Mouse (Mus musculus) CD4-positive, CD25-positive, alpha-beta regulatory T cell, adult 4 months (primary cell): ENCODE results near the gene Grip1. TPM values are rescaled to one million over a fixed set of nuclear protein-coding genes. Genes with fewer than 3 reads are reported as not detected.

Experiments
- ATAC-seq: one replicate; pipeline ENCODE4 v1.8.0; 2017
- polyA plus RNA-seq, 2 experiments: library from polyadenylated mRNA; unstranded; fragments of 100-300 nt; shearing (Covaris generic); gene quantifications; one replicate each; pipeline ENCODE4 v1.2.1; 2017

The Grip1 gene
- polyA plus RNA-seq, 2 experiments from 2014 or later = not detected

DNA sequence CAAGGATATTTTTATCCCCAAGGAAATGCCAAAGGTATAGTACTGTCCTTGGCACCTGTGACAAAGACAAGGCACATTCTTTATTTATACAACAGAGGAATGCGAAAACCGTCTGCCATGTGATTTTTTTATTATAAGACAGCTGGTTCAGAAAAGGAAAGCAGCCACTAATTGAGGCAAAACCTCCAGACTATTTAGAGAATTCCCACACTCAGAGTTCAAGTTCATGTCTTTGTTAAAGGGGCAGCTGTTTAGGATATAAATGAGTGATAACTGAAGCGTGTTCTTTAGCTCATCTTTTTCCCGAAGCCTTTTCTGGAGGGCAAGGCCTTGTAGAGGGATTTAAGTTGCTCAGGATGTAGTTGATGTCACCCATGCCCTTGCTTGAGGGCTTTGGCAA, 126.4 kb downstream of the Grip1 start:
- no peak for ATAC-seq

- no peak for ATAC-seq
These were observed 131.0 kb downstream of the Grip1 start for GRCm38 (mm10) chr10:119584666-119585065.

DNA sequence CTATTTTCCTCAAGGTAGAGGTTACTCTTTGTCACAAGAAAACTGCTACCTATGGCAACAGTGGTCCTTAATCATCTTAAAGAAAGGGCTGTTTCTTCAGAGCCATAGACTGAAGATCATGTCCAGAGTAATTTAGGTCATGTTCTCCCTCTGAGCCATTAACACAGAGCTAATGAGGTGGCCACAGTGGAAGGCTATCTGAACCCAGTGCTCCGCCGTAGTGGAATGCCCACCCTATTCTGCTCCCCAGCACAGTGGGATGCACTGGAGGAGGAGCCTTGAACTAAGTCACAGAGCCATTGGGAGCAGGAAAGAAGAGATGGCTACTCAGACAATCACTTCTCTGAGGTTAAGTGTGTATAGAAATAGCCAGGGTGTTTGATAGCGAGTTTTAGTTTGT, 133.3 kb downstream of the Grip1 start:
- ATAC-seq = no peak

- no peak for ATAC-seq
These were observed 143.2 kb downstream of the Grip1 start for GRCm38 (mm10) chr10:119596822-119597221.

DNA sequence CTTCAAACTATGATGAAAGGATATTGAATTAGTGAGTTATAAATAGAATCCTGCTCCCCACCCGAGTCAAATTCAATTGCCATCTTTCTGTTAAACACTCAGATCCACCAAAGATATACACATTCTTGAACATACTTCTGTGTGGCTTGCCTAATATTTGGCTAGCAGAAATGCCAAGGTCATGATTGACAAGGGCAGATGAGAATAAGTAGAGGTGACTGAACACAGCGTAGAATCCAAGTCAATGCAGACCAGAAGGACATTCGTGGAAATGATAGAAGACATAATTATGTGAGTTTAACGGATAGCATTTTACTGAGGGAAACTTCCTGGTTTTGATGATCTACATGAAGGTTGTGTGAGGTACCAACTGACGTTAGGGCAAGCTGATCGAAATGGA, 153.9 kb downstream of the Grip1 start:
- ATAC-seq = no peak

DNA sequence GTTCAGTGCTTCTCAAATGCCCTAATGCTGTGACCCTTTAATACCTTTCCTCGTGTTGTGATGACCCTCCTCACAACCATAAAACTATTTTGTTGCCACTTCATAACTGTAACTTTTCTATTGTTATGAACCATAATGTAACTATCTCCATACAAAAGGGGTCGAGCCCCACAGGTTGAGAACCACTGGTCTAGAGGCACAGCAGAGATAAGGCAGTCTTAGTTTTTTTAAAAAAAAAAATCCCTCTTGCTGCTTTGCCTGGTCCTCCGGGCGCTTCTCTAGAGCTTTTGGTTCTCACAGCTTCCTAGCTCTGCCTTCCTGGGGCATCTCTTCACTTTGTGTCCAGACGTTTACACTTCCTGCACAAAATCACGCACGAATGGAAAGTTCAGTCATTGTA, 155.4 kb downstream of the Grip1 start:
- no peak for ATAC-seq

- ATAC-seq = no peak
These were observed 156.8 kb downstream of the Grip1 start for GRCm38 (mm10) chr10:119610279-119610895.

DNA sequence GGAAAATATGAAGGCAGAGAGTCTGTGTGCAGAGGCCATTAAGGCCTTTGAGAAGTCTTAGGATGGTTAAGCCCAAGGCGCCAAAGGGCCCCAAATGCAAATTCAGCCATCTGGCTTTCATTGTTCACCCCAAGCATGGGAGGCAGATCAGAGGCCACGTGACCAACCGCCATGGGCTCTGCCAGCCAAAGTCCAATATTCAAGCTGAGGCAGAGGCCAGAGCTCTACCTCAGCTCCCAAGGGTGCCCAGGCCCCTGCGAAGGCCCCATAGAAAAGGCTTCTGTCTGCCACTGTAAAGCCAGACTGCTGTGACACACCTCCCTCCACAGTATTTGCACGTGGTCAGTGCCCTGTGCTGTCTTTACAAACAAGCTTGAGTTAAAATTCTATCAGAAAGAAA, 158.4 kb downstream of the Grip1 start:
- no peak for ATAC-seq

- ATAC-seq = no peak
These were observed 161.1 kb downstream of the Grip1 start for GRCm38 (mm10) chr10:119614726-119615125.

DNA sequence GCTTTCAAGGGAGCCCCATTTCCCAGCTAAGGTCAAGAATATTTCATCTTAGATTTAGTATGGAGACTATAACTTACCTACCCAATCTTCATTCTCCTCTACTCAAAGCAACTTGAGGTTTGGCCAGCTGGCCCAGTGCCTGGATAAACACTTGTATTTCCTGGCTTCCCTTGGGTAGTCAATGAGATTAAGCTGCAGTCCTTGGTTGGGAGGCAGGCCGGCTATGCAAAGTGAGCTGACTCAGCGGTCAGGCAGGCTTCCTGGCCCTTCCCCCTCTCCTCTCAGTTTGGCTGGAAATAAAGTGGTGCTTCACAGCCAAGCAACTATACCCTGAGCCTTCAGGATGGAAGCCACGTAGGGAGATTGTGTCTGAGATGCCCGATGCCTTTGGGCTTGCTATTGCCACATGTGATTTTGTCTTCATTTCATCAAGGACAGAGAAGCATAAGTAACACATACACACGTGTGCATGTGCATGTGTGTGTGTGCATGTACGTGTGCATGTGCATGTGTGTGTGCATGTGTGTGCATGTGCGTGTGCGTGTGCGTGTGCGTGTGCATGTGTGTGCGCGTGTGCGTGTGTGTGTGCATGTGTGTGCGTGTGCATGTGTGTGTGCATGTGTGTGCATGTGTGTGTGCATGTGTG, 161.7 kb downstream of the Grip1 start:
- ATAC-seq = no peak

DNA sequence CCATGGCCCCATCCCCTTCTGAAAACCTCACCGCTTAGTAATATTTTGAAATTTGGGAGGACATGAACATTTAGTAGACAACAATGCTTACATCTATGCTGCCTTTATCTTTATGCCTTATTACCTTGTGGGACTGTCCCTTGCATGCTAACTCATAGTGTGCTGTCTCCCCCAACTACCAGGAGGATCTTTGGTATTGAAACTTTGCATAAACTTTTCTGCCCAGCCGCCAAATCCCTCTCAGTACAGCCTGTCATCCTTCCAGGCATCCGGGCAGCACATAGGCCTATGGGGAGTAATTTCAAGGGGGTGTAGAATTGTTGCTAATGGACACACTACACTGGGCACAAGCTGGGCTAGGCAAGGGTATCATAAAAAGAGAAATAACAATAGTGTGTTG, 162.4 kb downstream of the Grip1 start:
- ATAC-seq = no peak

DNA sequence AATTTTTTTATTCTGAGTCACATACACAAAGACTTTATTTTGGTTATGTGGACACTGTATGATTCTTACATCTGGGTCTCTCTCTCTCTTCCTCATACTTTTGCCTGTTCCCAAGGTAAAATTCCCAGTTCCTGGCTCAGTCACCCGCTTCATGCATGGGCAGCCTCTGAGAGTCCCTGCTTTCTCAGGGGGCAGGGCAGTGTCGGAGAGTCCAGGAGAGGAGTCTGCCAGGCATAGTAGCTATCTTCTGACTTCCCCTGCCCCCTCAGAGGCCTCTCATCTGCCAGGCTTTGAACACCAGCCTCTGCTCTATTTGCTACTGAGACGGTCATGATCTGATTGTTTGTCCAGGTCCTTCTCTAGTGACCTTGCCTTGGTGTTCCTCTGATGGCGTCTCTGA, 175.0 kb downstream of the Grip1 start:
- ATAC-seq = no peak

GRCm38 (mm10) chr10:119630401-119630800, 176.8 kb downstream of the Grip1 start:
- ATAC-seq = no peak

- ATAC-seq = no peak
These were observed 178.3 kb downstream of the Grip1 start for GRCm38 (mm10) chr10:119631966-119632365.

DNA sequence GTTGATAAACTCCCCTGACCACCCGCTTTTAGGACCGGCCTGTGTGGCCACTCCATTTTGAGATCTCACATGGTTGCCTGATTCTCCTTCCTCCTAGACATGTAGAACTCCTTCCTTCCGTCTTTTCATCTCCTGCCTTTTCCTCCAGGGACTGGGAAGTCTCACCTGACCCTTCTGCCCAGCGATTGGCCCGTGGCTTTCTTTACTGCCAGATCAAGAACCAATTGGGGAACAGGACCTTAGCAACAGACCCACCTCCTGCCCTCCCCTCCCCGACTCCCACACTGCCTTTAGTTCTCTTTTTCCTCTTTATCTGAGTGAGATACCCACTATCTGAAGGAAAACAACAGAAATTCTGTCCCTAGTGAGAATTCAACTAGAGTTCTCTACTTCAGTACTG, 180.9 kb downstream of the Grip1 start:
- no peak for ATAC-seq

DNA sequence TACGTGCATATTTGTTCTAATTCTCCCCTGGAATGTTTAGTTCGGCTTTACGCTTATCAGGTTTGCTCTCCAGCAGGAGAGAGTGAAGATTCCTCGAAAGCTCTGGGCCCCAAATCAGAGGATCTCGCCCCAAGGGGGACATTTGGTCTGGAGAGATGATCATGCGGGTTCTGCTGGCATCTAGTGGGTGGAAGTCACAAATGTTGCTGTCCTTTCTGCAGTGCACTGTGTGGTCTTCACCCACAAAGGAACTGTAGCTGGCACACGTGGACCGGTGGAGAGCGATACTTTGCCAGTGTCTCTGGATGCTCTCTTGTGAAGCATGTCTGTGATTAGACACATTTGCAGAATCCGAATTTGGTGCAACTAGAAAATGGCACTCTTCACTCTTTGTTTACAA, 186.9 kb downstream of the Grip1 start:
- ATAC-seq = no peak

GRCm38 (mm10) chr10:119641011-119641410, 187.4 kb downstream of the Grip1 start:
- no peak for ATAC-seq

DNA sequence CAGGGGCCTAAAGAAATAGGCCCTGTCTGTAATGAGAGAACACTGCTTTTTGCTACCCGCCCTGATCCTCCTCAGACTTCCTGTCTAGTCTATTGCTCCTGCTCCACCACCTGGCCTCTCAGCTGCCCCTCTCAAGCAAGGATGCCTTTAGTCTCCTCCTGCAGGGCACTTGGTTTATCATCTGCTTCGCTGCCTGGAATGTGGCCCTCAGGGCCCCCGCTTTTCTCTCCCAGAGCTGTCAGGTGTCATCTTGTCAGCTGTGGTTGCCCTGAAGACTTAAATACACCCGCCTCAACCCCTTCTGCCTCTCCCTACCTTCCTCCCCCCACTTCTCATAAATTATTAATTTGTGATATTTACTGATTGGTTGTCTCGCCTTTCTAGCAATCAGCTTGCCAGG, 190.7 kb downstream of the Grip1 start:
- no peak for ATAC-seq

DNA sequence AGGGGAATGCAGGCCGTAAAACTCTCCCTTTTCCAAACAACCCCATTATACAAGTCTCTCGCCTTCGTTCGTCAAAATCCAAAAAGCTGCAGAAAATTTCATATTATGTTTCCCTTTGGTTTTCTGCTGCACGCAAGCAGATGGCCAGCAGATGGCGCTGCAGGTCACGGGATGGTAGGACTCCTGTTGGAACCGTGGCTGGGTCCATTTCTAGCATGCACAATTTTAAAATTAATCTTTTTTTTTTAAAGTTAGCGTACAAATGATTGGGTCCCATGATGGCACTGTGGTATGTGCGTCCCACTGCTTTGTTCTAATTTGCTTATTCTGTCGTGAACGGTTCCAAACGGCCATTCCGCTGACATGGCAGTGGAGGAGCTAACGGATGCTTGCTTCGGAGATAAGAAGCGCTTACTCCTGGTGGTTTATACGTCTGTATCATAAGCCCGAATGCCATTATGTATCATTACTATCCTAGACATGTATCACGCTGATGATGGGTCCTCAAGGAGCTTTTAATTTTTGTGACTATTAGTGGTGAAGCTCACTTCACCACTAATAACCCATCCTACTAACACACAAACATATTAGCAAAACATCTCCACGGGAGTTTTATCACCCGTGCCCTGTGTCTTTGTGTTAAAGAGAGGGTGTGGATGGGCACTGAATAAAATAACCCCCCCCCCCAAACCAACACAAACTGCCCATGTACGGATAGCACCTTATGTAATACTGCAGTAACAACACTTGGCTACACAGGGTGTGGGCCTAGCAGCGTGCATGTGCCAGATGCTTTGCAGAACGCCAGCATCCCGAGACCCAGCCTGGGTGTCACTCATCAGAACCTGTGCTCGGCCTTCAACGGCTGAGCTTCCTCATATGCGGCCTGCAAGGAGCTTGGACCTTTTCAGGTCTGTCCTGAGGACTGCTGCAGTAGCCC, 193.1 kb downstream of the Grip1 start:
- ATAC-seq = no peak

GRCm38 (mm10) chr10:119660677-119661353, 207.2 kb downstream of the Grip1 start:
- ATAC-seq = no peak

- no peak for ATAC-seq
These were observed 210.0 kb downstream of the Grip1 start for GRCm38 (mm10) chr10:119663586-119663985.

DNA sequence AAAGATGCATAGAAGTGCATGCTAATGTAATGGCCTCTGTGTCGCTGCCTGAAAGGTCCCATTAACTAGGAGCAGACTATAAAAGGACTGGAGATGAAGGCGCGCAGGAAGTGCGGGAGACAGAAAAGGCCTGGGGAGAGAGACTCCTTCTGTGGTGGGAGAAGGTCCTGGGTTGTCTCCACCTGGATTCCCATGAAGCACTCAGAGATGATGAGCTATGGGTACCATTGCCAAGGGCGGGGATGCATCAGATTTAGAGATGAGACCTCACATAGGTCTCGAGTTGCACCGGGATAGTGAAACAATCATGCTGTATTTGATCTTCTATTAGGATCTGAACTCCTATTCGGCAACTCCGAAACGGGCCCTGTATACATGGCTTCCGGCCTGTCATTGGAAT, 212.8 kb downstream of the Grip1 start:
- ATAC-seq = no peak

DNA sequence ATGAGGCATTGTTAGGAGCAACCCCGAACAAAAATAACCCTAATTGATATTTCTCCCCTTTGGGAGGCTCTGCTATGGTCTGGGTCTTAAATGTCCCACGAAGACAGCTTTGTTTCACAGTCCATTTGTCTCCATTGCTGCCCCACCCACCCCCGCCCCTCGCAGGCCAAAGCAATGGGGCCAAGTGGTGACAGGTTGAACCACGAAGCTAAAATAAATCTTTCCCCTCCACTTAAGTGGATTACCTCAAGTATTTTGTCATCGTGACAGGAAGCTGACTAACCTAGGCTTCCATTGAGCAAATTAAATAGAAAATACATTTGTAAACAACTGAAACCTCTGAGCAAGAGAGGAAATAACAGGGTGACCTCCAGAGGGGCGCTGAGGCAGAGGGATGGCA, 216.8 kb downstream of the Grip1 start:
- no peak for ATAC-seq
